Mouse (Mus musculus) MEL (cell line): ENCODE measurements at regions not wholly inside any gene's neighbourhood (a gene's known extent, or its start where the extent isn't known, plus 50 kb on each side); places are given as distances from the start of the nearest gene placed in this dataset.

Source experiments
- DNase-seq: peaks from one replicate; pipeline ENCODE4 v3.0.0; 2011; ENCODE audit warnings: low read depth, low spot score
- H3K27ac ChIP-seq: 2 replicates; pipeline ENCODE4 v1.5.1; 2012; ENCODE audit warnings: low read depth, mild to moderate bottlenecking, control low read depth, low read length, moderate library complexity; ENCODE audit not compliant: control insufficient read depth
- H3K27me3 ChIP-seq, 2 experiments: fragments of 150-350 bp in 1 of 2; sonication (generic) in 1 of 2; 2 replicates each; pipeline ENCODE4 v1.6.1; 2012; ENCODE audit warnings: low read length in 2 of 2, mild to moderate bottlenecking in 2 of 2, improper control_type of control experiment in 1 of 2, moderate library complexity in 1 of 2; ENCODE audit not compliant: insufficient read depth in 2 of 2, control insufficient read depth in 1 of 2
- H3K36me3 ChIP-seq, 2 experiments: 2 replicates each; pipeline ENCODE4 v1.6.1; 2012 to 2014; ENCODE audit warnings: low read length in 2 of 2, improper control_type of control experiment in 1 of 2, inconsistent platforms in 1 of 2, mild to moderate bottlenecking in 1 of 2; ENCODE audit not compliant: insufficient read depth in 2 of 2, control insufficient read depth in 1 of 2
- H3K4me1 ChIP-seq, 2 experiments: fragments of 150-350 bp in 1 of 2; sonication (generic) in 1 of 2; 2 replicates each; pipeline ENCODE4 v1.6.1; 2012; ENCODE audit warnings: low read length in 2 of 2, improper control_type of control experiment in 1 of 2, mild to moderate bottlenecking in 1 of 2; ENCODE audit not compliant: insufficient read depth in 2 of 2, control insufficient read depth in 1 of 2
- H3K4me3 ChIP-seq, 2 experiments: fragments of 150-350 bp in 1 of 2; sonication (generic) in 1 of 2; 2 replicates each; pipeline ENCODE4 v1.5.1; 2012; ENCODE audit warnings: low read depth in 2 of 2, low read length in 2 of 2, mild to moderate bottlenecking in 2 of 2, moderate library complexity in 2 of 2, control low read depth in 1 of 2, improper control_type of control experiment in 1 of 2; ENCODE audit not compliant: control insufficient read depth in 1 of 2, insufficient read depth in 1 of 2
- H3K79me2 ChIP-seq: 2 replicates; pipeline ENCODE4 v1.6.1; 2012; ENCODE audit warnings: mild to moderate bottlenecking, low read length, moderate library complexity; ENCODE audit not compliant: control insufficient read depth, poor library complexity, insufficient read depth
- H3K9ac ChIP-seq: 2 replicates; pipeline ENCODE4 v1.6.1; 2012; ENCODE audit warnings: low read depth, mild to moderate bottlenecking, control low read depth, low read length, moderate library complexity; ENCODE audit not compliant: control insufficient read depth, poor library complexity, severe bottlenecking
- H3K9me3 ChIP-seq: fragments of 150-350 bp; sonication (generic); replicated peaks from 2 replicates; pipeline ENCODE4 v1.6.1; 2012; ENCODE audit warnings: mild to moderate bottlenecking, low read length, improper control_type of control experiment, moderate library complexity; ENCODE audit not compliant: insufficient read depth
- BHLHE40 ChIP-seq: IDR thresholded peaks from 2 replicates; pipeline ENCODE4 v1.6.1; 2012; ENCODE audit warnings: low read depth, mild to moderate bottlenecking, inconsistent platforms, low read length, improper control_type of control experiment, borderline replicate concordance
- ELF1 ChIP-seq: IDR thresholded peaks from 2 replicates; pipeline ENCODE4 v1.6.1; 2014; ENCODE audit warnings: low read depth, mild to moderate bottlenecking, inconsistent platforms, low read length, improper control_type of control experiment, moderate library complexity
- EP300 ChIP-seq, 2 experiments: IDR thresholded peaks; 2 replicates each; pipeline ENCODE4 v1.6.1; 2011; ENCODE audit warnings: improper control_type of control experiment in 2 of 2, low read length in 2 of 2, low read depth in 1 of 2, mild to moderate bottlenecking in 1 of 2
- ETS1 ChIP-seq: IDR thresholded peaks from 2 replicates; pipeline ENCODE4 v1.6.1; 2012; ENCODE audit warnings: low read depth, mild to moderate bottlenecking, inconsistent platforms, low read length, improper control_type of control experiment, moderate library complexity
- MAX ChIP-seq: IDR thresholded peaks from 2 replicates; pipeline ENCODE4 v1.6.1; 2011; ENCODE audit warnings: low read length, improper control_type of control experiment
- MEF2A ChIP-seq: IDR thresholded peaks from 2 replicates; pipeline ENCODE4 v1.6.1; 2014; ENCODE audit warnings: low read depth, mild to moderate bottlenecking, inconsistent platforms, low read length, improper control_type of control experiment; ENCODE audit not compliant: poor library complexity, insufficient replicate concordance, severe bottlenecking; ENCODE audit errors: extremely low read depth
- MYB ChIP-seq: IDR thresholded peaks from 2 replicates; pipeline ENCODE4 v1.6.1; 2011; ENCODE audit warnings: mild to moderate bottlenecking, low read depth, low read length, improper control_type of control experiment
- NELFE ChIP-seq: IDR thresholded peaks from 2 replicates; pipeline ENCODE4 v1.6.1; 2011; ENCODE audit warnings: low read depth, low read length, improper control_type of control experiment
- POLR2A ChIP-seq, 2 experiments: IDR thresholded peaks; 2 replicates each; pipeline ENCODE4 v1.6.1; 2011 to 2012; ENCODE audit warnings: low read length in 2 of 2, mild to moderate bottlenecking in 2 of 2, control low read depth in 1 of 2, improper control_type of control experiment in 1 of 2, low read depth in 1 of 2, moderate library complexity in 1 of 2; ENCODE audit not compliant: control insufficient read depth in 1 of 2, insufficient read depth in 1 of 2, poor library complexity in 1 of 2
- POLR2AphosphoS2 ChIP-seq: IDR thresholded peaks from 2 replicates; pipeline ENCODE4 v1.6.1; 2011; ENCODE audit warnings: low read length, improper control_type of control experiment
- POLR2AphosphoS5 ChIP-seq: IDR thresholded peaks from 2 replicates; pipeline ENCODE4 v1.6.1; 2012; ENCODE audit warnings: low read depth, borderline replicate concordance, mild to moderate bottlenecking, inconsistent platforms, low read length, moderate library complexity, mixed read lengths
- RAD21 ChIP-seq: IDR thresholded peaks from 2 replicates; pipeline ENCODE4 v1.6.1; 2011; ENCODE audit warnings: mild to moderate bottlenecking, low read depth, low read length, improper control_type of control experiment
- SIN3A ChIP-seq: IDR thresholded peaks from 2 replicates; pipeline ENCODE4 v1.6.1; 2012; ENCODE audit warnings: low read length, improper control_type of control experiment, inconsistent platforms
- SMC3 ChIP-seq: IDR thresholded peaks from 2 replicates; pipeline ENCODE4 v1.6.1; 2011; ENCODE audit warnings: low read depth, low read length, improper control_type of control experiment
- TBP ChIP-seq: IDR thresholded peaks from 2 replicates; pipeline ENCODE4 v1.8.0; 2011; ENCODE audit warnings: low read depth, low read length, improper control_type of control experiment
- TCF12 ChIP-seq: IDR thresholded peaks from 2 replicates; pipeline ENCODE4 v1.6.1; 2014; ENCODE audit warnings: low read depth, mild to moderate bottlenecking, inconsistent platforms, low read length, improper control_type of control experiment, moderate library complexity
- UBTF ChIP-seq: IDR thresholded peaks from 2 replicates; pipeline ENCODE4 v1.6.1; 2012; ENCODE audit warnings: low read depth, mild to moderate bottlenecking, inconsistent platforms, low read length, improper control_type of control experiment, moderate library complexity, borderline replicate concordance; ENCODE audit not compliant: insufficient read depth
- ZKSCAN1 ChIP-seq: IDR thresholded peaks from 2 replicates; pipeline ENCODE4 v1.6.1; 2012; ENCODE audit warnings: low read depth, mild to moderate bottlenecking, inconsistent platforms, low read length, improper control_type of control experiment, moderate library complexity
- ZNF384 ChIP-seq: IDR thresholded peaks from 2 replicates; pipeline ENCODE4 v1.6.1; 2012; ENCODE audit warnings: low read depth, mild to moderate bottlenecking, inconsistent platforms, low read length, improper control_type of control experiment

GRCm38 (mm10) chr5:111573265-111573873, 156.2 kb downstream of the Mn1 start:
- H3K27ac ChIP-seq, result no peak overlapping the region
- no peaks in the 10 kb centered on the region for H3K36me3 ChIP-seq
- DNase-seq, result no peak
- no peak overlapping the region for H3K9ac ChIP-seq
- H3K4me1 ChIP-seq, result no peaks in the 10 kb centered on the region
- no peaks in the 10 kb centered on the region for H3K27me3 ChIP-seq
- no peaks in the 10 kb centered on the region for H3K9me3 ChIP-seq
- H3K79me2 ChIP-seq, result no peaks in the 10 kb centered on the region
- TF ChIP-seq ELF1 (no peak), EP300 (IDR thresholded peaks at IDR 0.05; ENCODE audit: low read depth in 1 of 2, low read length in 2 of 2) (no peak), MEF2A (no peak), TCF12 (no peak), MYB (no peak)
- no peak overlapping the region for H3K4me3 ChIP-seq

GRCm38 (mm10) chr5:111574219-111574840, 157.2 kb downstream of the Mn1 start:
- no peaks in the 10 kb centered on the region for H3K36me3 ChIP-seq
- TF ChIP-seq SMC3 (no peak), MEF2A (no peak), MYB (no peak), NELFE (no peak)
- no peaks in the 10 kb centered on the region for H3K9me3 ChIP-seq
- no peaks in the 10 kb centered on the region for H3K4me1 ChIP-seq
- DNase-seq, result no peak
- H3K27ac ChIP-seq, result no peak overlapping the region
- no peaks in the 10 kb centered on the region for H3K27me3 ChIP-seq
- no peaks in the 10 kb centered on the region for H3K79me2 ChIP-seq
- no peak overlapping the region for H3K4me3 ChIP-seq
- no peak overlapping the region for H3K9ac ChIP-seq

GRCm38 (mm10) chr5:111575376-111575775, 158.2 kb downstream of the Mn1 start:
- no peak overlapping the region for H3K27ac ChIP-seq

More at GRCm38 (mm10) chr5:111575376-111575775, 158.2 kb downstream of the Mn1 start:
- no peaks in the 10 kb centered on the region for H3K36me3 ChIP-seq
- H3K27me3 ChIP-seq, result no peaks in the 10 kb centered on the region
- no peaks in the 10 kb centered on the region for H3K4me1 ChIP-seq
- no peak for DNase-seq
- H3K9me3 ChIP-seq, result no peaks in the 10 kb centered on the region
- H3K9ac ChIP-seq, result no peak overlapping the region
- TF ChIP-seq UBTF (no peak), SIN3A (no peak), TBP (no peak), MAX (no peak), ETS1 (no peak), POLR2A (IDR thresholded peaks at IDR 0.05; ENCODE audit: control insufficient read depth in 1 of 2, insufficient read depth in 1 of 2, low read depth in 1 of 2, low read length in 2 of 2, poor library complexity in 1 of 2) (no peak), RAD21 (no peak), ZKSCAN1 (no peak), TCF12 (no peak), POLR2AphosphoS5 (no peak), MEF2A (no peak), POLR2AphosphoS2 (no peak), ZNF384 (no peak), BHLHE40 (no peak)
- no peak overlapping the region for H3K4me3 ChIP-seq
- H3K79me2 ChIP-seq, result no peaks in the 10 kb centered on the region
